Mouse (Mus musculus) lung, adult 2 months (tissue): ENCODE measurements around the gene Pex5.

Experiments
- CTCF ChIP-seq: fragments of 200-500 bp; IDR thresholded peaks from 2 replicates; pipeline ENCODE4 v1.5.1; 2011; ENCODE audit warnings: mild to moderate bottlenecking, low read length, control low read depth; ENCODE audit not compliant: insufficient read depth
- POLR2A ChIP-seq: fragments of 200-500 bp; IDR thresholded peaks from 2 replicates; pipeline ENCODE4 v1.6.1; 2011; ENCODE audit warnings: low read depth, mild to moderate bottlenecking, control low read depth, low read length, borderline replicate concordance; ENCODE audit errors: extremely low read depth

GRCm38 (mm10) chr6:124413770-124414149, 1.1 kb downstream of the Pex5 start:
- TF ChIP-seq CTCF (no peak), POLR2A (no peak)
